Comparison of ENCODE assay signal across 21 mouse cellular contexts in genomic region chr17:10740083-10740482, GRCm38 (mm10).
DNase-seq lines count a peak whose midpoint lies in the region; ATAC-seq and TF ChIP-seq lines count a peak whose summit lies in the region.
"Had no signal": no experiment of that assay in that cellular context is flagged by ENCODE, and none has a peak within 500 bp of the region (broad histone marks: within the 10 kb centered on the region; RNA-seq: fewer than 3 reads in every experiment).

No protein-coding gene starts in this region.

- no peak for TF ChIP-seq CTCF in ES-Bruce4 (IDR thresholded peaks at IDR 0.05; ENCODE audit: low read depth, low read length)
- no peak for TF ChIP-seq CTCF in liver, postnatal 0 days (IDR thresholded peaks at IDR 0.05; ENCODE audit: low read depth)

- no peak for TF ChIP-seq POLR2A in ES-Bruce4 (IDR thresholded peaks at IDR 0.05; ENCODE audit: insufficient read depth, low read length)

- H3K4me2 ChIP-seq in kidney, embryonic 14.5 days (replicated peaks; ENCODE audit: low read depth, low read length) = no peak overlapping the region
- no peak overlapping the region for H3K4me2 ChIP-seq in liver, postnatal 0 days (ENCODE audit: low read depth, low read length)
- H3K4me2 ChIP-seq in midbrain, embryonic 14.5 days (ENCODE audit: low read length) = no peak overlapping the region
- H3K4me2 ChIP-seq: embryonic facial prominence, embryonic 12.5 days; heart, embryonic 11.5 days; neural tube, embryonic 13.5 days had no signal

- no peak overlapping the region for H3K27ac ChIP-seq in kidney, embryonic 14.5 days (ENCODE audit: low read depth, low read length)
- H3K27ac ChIP-seq in ES-Bruce4 (ENCODE audit: insufficient read depth, low read length) = no peak overlapping the region
- no peak overlapping the region for H3K27ac ChIP-seq in liver, postnatal 0 days (ENCODE audit: low read depth)
- H3K27ac ChIP-seq in midbrain, embryonic 14.5 days (replicated peaks; ENCODE audit: low read depth, low read length) = no peak overlapping the region
- H3K27ac ChIP-seq: embryonic facial prominence, embryonic 12.5 days; forebrain, embryonic 10.5 days; hindbrain, postnatal 0 days; midbrain, embryonic 10.5 days; neural tube, embryonic 13.5 days had no signal

- peak; percentile 18 for DNase-seq in kidney, postnatal 10 days
- DNase-seq in liver, postnatal 0 days = peak; percentile 22
- no peak for DNase-seq in cerebellum, adult 9-10 months
- no peak for DNase-seq in midbrain, embryonic 14.5 days
- DNase-seq: adrenal gland, adult 8-10 months; cerebellum, adult 11-12 months; gastrocnemius, postnatal 14 days; heart, postnatal 36 days; kidney, adult 11 months; kidney, postnatal 14 days; right cerebral cortex, postnatal 25 days had no signal

- 91% methylated on average over 2 of the region's 2 CpGs for WGBS in kidney, embryonic 14.5 days
- WGBS in liver, postnatal 0 days (ENCODE audit: insufficient replicate concordance) = 36% methylated on average over 2 of the region's 2 CpGs
- 96% methylated on average over 2 of the region's 2 CpGs for WGBS in midbrain, embryonic 14.5 days

- ATAC-seq in kidney, embryonic 14.5 days (ENCODE audit: low FRiP score, low TSS enrichment) = no peak
- ATAC-seq in common myeloid progenitor, adult 5-6 weeks (replicated peaks; ENCODE audit: low read depth, poor library complexity, severe bottlenecking) = 0 out of 2 replicates have a peak, but pooled peaks have one; percentile 45
- ATAC-seq in liver, postnatal 0 days = no peak
- no peak for ATAC-seq in midbrain, embryonic 14.5 days (ENCODE audit: low FRiP score, low TSS enrichment)
- no peak for ATAC-seq in megakaryocyte-erythroid progenitor cell, adult 5-6 weeks (replicated peaks; ENCODE audit: low FRiP score, low TSS enrichment, poor library complexity, severe bottlenecking)
- ATAC-seq: hindbrain, postnatal 0 days had no signal

- no peaks in the 10 kb centered on the region for H3K9me3 ChIP-seq in kidney, embryonic 14.5 days (ENCODE audit: control insufficient read depth, low read length)
- no peaks in the 10 kb centered on the region for H3K9me3 ChIP-seq in ES-Bruce4 (replicated peaks; ENCODE audit: control insufficient read depth, insufficient read depth, low read length, poor library complexity, severe bottlenecking)
- H3K9me3 ChIP-seq in liver, postnatal 0 days (ENCODE audit: low read length) = no peaks in the 10 kb centered on the region
- no peaks in the 10 kb centered on the region for H3K9me3 ChIP-seq in midbrain, embryonic 14.5 days (ENCODE audit: control insufficient read depth, low read length)
- H3K9me3 ChIP-seq: embryonic facial prominence, embryonic 12.5 days; forebrain, embryonic 10.5 days; midbrain, embryonic 10.5 days; neural tube, embryonic 13.5 days had no signal

- no peak overlapping the region for H3K9ac ChIP-seq in kidney, embryonic 14.5 days (ENCODE audit: low read depth, low read length)
- H3K9ac ChIP-seq in ES-Bruce4 (ENCODE audit: low read depth, poor library complexity, severe bottlenecking) = no peak overlapping the region
- no peak overlapping the region for H3K9ac ChIP-seq in liver, postnatal 0 days (replicated peaks)
- no peak overlapping the region for H3K9ac ChIP-seq in midbrain, embryonic 14.5 days (replicated peaks; ENCODE audit: low read length)
- H3K9ac ChIP-seq: embryonic facial prominence, embryonic 12.5 days; neural tube, embryonic 13.5 days had no signal

- TF ChIP-seq EP300 in ES-Bruce4 (IDR thresholded peaks at IDR 0.05; ENCODE audit: insufficient read depth, low read depth, low read length) = 0 out of 2 replicates have a peak, but pooled peaks have one; percentile 54
- TF ChIP-seq EP300 in liver, postnatal 0 days (IDR thresholded peaks at IDR 0.05; ENCODE audit: low read depth) = no peak

- H3K36me3 ChIP-seq in kidney, embryonic 14.5 days (ENCODE audit: control insufficient read depth, insufficient read depth, low read length) = no peaks in the 10 kb centered on the region
- H3K36me3 ChIP-seq in ES-Bruce4 (ENCODE audit: control insufficient read depth, insufficient read depth, low read length, poor library complexity, severe bottlenecking) = no peaks in the 10 kb centered on the region
- H3K36me3 ChIP-seq in liver, postnatal 0 days (replicated peaks; ENCODE audit: insufficient read depth, low read length) = no peaks in the 10 kb centered on the region
- H3K36me3 ChIP-seq in midbrain, embryonic 14.5 days (ENCODE audit: control insufficient read depth, insufficient read depth, low read length) = no peaks in the 10 kb centered on the region
- H3K36me3 ChIP-seq: embryonic facial prominence, embryonic 12.5 days; forebrain, embryonic 10.5 days; midbrain, embryonic 10.5 days; neural tube, embryonic 13.5 days had no signal

- no peak overlapping the region for H3K4me3 ChIP-seq in kidney, embryonic 14.5 days (ENCODE audit: low read length)
- no peak overlapping the region for H3K4me3 ChIP-seq in ES-Bruce4 (ENCODE audit: low read depth, low read length)
- no peak overlapping the region for H3K4me3 ChIP-seq in liver, postnatal 0 days (ENCODE audit: low read depth, low read length)
- no peak overlapping the region for H3K4me3 ChIP-seq in midbrain, embryonic 14.5 days (replicated peaks; ENCODE audit: low read depth, low read length)
- H3K4me3 ChIP-seq: embryonic facial prominence, embryonic 12.5 days; forebrain, embryonic 10.5 days; midbrain, embryonic 10.5 days; neural tube, embryonic 13.5 days had no signal

- H3K4me1 ChIP-seq in kidney, embryonic 14.5 days (ENCODE audit: control insufficient read depth, insufficient read depth, low read length) = peaks cover 5% of the 10 kb centered on the region; the same call in 1 of the 2 replicates
- peaks cover 4% of the 10 kb centered on the region for H3K4me1 ChIP-seq in ES-Bruce4 (ENCODE audit: control insufficient read depth, insufficient read depth, low read length)
- H3K4me1 ChIP-seq in liver, postnatal 0 days (ENCODE audit: insufficient read depth) = peaks cover 11% of the 10 kb centered on the region
- peaks cover 10% of the 10 kb centered on the region for H3K4me1 ChIP-seq in midbrain, embryonic 14.5 days (ENCODE audit: control insufficient read depth, insufficient read depth, low read length)

- no peaks in the 10 kb centered on the region for H3K27me3 ChIP-seq in kidney, embryonic 14.5 days (ENCODE audit: control insufficient read depth, insufficient read depth, low read length)
- no peaks in the 10 kb centered on the region for H3K27me3 ChIP-seq in ES-Bruce4 (ENCODE audit: control insufficient read depth, insufficient read depth, low read length, poor library complexity, severe bottlenecking)
- H3K27me3 ChIP-seq in liver, postnatal 0 days (ENCODE audit: insufficient read depth, low read length) = no peaks in the 10 kb centered on the region
- no peaks in the 10 kb centered on the region for H3K27me3 ChIP-seq in midbrain, embryonic 14.5 days (ENCODE audit: control insufficient read depth, insufficient read depth, low read length)
- H3K27me3 ChIP-seq: embryonic facial prominence, embryonic 12.5 days; neural tube, embryonic 13.5 days had no signal

Comparison
In these comparisons a context has a peak if more than half of its experiments do, and no peak if none do; other contexts are left out.
1. DNase-seq: peak in kidney, postnatal 10 days (single experiment) and liver, postnatal 0 days (single experiment); none in cerebellum, adult 9-10 months (single experiment) and midbrain, embryonic 14.5 days (single experiment).